Mouse (Mus musculus): Measurements from ENCODE around the gene Hsd17b3. TPM values are rescaled to one million over a fixed set of nuclear protein-coding genes. Genes with fewer than 3 reads are reported as not detected.

The Hsd17b3 gene
- polyA plus RNA-seq (2017; shearing (Covaris generic)) = 0.61 TPM

GRCm38 (mm10) chr13:64089130-64089529 lies at the start of gene Hsd17b3:
Hsd17b3 (minus strand) TSS chr13:64089230.

DNA sequence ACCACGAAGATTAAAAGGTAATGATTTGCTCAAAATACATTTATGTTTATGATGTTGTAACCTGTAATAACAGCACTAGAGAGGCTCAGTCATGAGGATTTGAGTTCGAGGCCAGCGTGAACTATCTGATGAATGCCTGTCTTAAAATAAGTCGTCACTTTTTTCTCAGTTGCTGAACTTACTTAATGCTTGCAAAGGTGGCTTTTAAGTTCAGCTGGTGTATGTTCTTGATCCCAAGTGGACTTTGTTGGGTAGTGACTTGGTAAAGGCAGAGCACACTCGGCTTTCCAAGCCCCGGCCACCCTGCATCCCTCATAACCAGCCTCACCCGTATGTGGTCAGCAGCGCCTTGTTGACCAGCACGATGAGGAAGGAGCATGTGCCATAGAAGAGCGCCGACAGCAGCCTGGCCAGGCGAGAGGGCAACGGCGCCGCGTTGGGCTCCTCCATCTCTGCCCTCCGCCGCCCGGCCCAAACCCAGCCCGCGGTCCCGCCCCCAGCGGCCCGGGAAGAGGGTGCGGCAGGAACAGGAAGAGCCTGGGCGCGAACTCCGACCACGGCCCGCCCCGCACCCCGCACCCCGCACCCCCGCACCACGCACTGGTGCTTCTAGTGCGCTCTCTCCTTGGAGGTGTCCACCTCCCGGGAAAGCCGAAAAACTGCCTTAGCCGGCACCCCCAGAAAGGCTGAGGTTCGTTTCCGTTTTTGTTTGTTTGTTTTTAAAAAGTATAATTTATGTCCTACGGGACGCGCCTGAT lies 40.0 kb upstream of the Hsd17b3 start, which contains the start of gene Slc35d2:
Gene Slc35d2 (minus strand): TSS at position 511 of the 758 bp plus-strand sequence.

Other genes with a start within 250 kb of the Hsd17b3 start
- 22.4 TPM for gene Slc35d2, start 40.1 kb upstream of the Hsd17b3 start, polyA plus RNA-seq (2017; shearing (Covaris generic))
- 8.6 TPM for gene Zfp367, start 64.0 kb upstream of the Hsd17b3 start, polyA plus RNA-seq (2017; shearing (Covaris generic))
- gene Habp4, start 72.6 kb upstream of the Hsd17b3 start, polyA plus RNA-seq (2017; shearing (Covaris generic)) = 17.9 TPM
- gene Cdc14b, start 186.1 kb upstream of the Hsd17b3 start, polyA plus RNA-seq (2017; shearing (Covaris generic)) = 8.0 TPM
- 44.3 TPM for gene Aaed1, start 223.5 kb upstream of the Hsd17b3 start, polyA plus RNA-seq (2017; shearing (Covaris generic))